Mouse (Mus musculus): ENCODE data around the gene Sept8.

Sept8 gene

DNA sequence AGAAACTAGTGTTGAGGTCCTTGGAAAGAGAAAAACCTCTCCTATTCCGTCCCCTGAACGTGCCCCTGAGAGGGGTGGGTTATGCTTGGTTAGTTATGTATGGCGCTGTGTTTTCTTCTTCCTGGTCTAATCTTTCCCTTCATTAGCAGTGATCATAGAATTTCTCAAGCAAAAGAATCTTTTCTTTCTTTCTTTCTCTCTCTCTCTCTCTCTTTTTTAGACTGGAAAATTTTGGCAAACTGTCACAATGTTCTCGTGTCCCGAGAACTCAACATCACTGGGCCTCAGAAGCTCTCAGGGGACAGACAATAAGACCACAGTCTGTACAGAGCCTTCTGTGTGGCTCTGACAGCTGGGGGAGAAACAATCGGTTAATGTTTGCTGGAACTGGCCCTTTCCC, 23.6 kb upstream of the Sept8 start:
- DNase-seq (ENCODE audit: low spot score): no peak

- no peak for DNase-seq (ENCODE audit: low spot score)
Measured at GRCm38 (mm10) chr11:53496946-53497345, 22.1 kb upstream of the Sept8 start.

GRCm38 (mm10) chr11:53500569-53500968, 18.5 kb upstream of the Sept8 start:
- no peak for DNase-seq (ENCODE audit: low spot score)

DNA sequence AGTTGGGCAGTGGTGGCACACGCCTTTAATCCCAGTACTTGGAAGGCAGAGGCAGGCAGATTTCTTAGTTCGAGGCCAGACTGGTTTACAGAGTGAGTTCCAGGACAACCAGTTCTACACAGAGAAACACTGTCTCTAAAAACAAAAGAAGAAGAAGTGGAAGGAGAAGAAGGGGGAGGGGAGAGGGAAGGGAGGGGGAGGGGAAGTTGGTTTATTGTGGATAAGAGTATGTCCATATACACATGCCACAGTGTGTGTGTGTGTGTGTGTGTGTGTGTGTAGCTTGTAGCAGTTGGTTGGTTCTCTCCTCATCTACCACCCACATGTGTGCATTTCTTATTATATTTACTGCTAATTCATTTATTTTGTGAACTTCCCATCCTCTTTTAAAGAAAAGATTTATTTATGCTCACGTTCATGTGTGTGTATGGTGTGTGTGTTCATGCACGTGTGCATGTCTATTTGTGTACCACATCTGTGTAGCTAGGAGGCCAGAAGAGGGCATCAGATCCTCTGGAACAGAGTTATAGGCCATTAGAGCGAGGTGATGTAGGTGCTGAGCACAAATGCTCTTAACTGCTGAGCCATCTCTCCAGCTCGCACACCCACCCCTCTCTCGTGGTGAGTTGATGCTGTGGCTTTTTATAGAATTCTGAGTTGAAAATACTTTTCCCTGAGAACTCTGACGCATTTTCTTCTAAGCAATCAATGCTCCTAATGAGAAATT, 16.9 kb upstream of the Sept8 start:
- DNase-seq (ENCODE audit: low spot score): no peak

DNA sequence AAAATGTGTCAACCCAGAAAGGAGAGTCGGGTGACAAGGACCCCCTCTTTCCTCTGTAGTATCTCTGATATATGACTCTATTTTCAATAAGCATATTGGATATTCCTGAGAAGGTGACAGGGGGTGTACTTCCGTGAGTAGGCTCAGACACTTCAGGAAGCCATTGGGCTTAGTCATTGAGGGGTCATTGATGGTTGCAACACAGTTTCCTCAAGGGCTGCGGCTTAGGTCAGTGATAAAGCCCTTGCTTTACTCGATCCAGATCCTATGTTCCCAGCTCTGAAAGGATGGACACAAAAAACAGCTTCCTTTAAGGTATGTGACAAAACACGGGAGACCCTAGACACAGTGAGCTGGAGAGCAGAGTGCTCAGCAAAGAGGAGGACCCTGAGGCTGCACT, 15.3 kb upstream of the Sept8 start:
- no peak for DNase-seq (ENCODE audit: low spot score)

DNA sequence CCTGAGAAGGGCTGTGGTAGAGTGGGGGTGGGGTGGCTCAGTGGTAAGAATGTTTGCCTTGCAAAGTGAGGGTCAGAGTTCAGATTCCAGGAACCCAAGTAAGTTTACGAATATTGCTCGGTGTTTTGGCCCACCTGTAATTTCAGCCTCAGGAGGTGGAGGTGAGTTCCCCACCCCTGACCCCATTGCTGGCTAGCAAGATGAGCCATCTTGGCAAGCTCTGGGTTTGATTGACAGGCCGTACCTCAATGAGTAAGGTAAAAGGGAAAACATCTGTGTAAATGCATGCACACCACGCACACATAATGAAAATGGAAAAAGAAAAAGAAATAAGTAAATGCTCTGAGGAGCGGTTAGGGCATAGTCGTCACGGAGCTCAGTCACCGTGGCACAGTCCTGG, 14.7 kb upstream of the Sept8 start:
- no peak for DNase-seq (ENCODE audit: low spot score)

- DNase-seq (ENCODE audit: low spot score): no peak
Measured at GRCm38 (mm10) chr11:53505026-53505663, 13.9 kb upstream of the Sept8 start.

DNA sequence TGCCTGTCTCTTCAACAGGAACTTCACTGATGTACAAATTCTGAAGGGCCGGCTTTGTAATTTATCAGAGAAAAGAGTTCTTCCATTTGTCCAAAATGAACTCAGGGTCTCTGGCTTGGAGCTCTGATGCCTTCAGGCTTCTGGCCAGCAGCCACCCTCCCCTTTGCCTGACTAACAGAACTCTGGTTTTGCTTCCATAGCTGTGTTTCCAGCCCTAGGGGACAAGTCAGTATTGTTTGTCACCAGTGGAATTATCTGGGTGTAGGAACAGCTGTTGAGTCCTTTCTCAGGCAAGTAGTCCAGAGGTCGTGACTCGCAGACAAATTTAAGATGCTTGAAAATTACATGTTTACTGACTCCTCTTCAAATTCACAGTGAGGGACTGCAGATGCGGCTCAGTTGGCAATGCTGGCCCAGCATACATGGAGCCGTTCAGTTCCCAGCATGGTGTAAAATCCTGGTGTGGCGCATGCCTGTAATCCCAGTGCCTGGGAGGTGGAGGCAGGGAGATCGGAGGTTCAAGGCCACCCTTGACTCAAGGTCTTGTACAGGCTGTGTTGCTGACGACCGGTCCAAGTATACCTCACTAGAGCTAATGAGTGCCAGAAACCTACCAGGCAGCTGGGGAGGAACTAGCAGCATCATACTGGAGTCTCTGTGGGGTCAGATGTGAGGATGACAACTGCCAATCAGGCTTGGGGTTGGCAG, 11.8 kb upstream of the Sept8 start:
- no peak for DNase-seq (ENCODE audit: low spot score)

DNA sequence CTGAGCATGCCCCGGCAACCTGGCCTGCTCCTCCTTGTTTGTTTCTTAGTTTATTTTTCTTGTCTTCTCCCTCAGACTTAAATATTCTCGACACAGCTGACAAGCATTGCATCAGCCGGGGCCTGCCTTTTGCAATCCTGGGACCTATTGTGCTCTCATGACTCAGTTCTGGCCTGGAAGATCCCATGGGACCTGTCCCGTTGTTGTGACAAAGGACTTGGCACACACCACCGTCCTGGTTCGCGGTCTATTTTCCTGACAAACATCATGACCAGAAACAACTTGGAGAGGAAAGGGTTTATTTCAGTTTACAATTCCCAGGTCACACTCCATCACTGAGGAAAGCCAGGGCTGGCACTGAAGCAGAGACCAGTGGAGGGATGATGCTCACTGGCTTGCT, 10.9 kb upstream of the Sept8 start:
- DNase-seq (ENCODE audit: low spot score): no peak

GRCm38 (mm10) chr11:53508591-53508990, 10.5 kb upstream of the Sept8 start:
- no peak for DNase-seq (ENCODE audit: low spot score)

DNA sequence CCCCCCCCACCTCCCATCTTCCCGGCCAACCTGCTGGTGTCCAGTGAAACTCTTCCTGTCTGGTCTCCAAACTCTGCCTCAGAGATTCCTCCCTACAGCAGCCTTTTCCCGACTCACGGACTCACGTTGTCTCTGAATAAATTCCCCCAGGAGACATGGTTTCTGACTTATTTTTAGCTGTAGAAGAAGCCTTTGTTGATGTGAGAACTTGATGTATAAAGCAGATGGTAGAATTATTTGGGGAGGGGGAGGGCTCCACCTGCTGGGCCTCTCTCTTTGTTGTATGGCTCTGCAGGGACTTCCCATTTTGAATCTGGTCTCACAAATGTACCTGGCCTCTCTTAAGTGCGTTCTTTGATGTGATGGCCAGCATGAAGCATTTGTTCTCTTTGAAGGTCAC, 8.7 kb upstream of the Sept8 start:
- DNase-seq (ENCODE audit: low spot score): no peak

DNA sequence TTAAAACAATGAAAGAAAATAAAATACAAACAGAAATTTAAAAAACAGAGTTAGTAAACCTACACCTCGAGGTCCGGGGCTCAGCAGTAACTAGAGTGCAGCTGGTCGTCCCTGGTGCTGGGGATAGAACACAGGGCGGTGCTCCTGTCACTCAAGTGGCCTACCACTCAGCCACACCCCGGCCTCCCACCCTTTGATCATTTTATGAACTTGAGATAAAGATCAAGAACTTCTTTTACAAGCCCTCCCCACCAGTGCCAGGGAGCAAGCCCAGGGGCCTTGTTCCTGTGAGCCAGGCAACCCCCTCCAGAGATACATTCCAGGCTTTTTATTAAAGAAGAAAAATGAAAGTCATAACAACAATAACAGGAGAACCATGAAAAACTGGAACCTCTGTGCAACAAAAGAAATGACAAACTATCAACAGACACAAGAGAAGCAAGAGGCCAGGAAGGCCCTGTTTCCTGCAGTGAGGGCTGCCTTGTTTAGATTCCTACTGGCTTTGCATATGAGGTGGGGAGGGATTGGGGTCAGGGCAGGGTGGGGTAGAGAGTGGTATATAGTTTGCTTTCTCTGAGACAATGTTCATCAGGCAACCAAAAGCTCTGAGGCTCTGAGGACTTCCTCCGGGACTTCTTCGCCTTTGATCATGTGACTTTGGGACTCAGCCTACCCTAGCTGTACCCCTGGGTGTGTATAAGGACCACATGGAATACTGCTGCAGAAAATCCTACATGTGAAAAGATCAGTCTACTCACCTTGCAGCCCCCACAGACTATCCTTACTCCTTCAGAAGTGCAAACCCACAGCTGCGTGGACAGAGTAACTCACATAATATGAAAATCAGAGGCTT, 2.1 kb upstream of the Sept8 start:
- no peak for DNase-seq (ENCODE audit: low spot score)

- no peak for DNase-seq (ENCODE audit: low spot score)
Measured at GRCm38 (mm10) chr11:53518759-53519158, 298 bp upstream of the Sept8 start.

DNA sequence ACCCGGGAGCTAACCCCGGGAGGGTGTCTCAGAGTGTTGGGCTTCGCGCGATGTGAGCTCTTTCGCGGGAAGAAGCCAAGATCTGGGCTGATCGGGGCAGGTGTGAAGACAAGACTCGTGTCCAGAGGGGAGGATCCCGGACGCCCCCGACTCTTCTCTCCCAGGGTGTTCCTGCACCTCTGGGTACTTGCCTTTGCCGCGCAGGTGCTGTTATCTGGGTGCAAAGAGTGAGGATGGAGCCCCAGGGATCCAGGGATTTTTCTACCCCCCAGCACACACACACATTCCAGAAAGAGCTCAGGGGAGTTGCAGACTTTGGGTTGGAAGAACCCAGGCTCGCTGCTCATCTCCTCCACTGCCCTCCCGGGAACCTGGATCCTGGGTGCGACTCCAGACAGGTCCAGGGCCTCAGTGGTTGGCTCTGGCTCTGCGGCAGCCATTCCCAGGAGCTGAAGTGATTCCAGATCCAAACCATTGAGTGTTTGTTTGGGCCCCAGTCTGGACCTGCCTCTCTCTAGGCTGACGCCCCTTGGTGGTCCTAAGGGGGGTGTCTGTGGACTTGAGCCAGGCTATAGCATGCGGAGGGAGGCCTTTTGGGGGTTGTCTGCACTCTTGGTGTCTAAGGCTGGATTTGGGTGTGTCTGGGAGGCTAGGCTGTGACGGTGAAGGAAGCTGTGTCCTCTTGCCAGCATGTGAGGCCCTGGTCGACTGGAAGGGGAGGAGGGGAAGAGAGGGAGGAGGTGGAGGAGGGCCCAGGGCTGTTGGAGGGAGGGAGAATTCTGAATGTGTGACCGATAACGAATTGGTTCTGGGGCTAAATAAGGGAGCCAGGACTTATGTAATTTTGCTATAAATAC, 1.3 kb downstream of the Sept8 start:
- peak; percentile 37 for DNase-seq (ENCODE audit: low spot score)

DNA sequence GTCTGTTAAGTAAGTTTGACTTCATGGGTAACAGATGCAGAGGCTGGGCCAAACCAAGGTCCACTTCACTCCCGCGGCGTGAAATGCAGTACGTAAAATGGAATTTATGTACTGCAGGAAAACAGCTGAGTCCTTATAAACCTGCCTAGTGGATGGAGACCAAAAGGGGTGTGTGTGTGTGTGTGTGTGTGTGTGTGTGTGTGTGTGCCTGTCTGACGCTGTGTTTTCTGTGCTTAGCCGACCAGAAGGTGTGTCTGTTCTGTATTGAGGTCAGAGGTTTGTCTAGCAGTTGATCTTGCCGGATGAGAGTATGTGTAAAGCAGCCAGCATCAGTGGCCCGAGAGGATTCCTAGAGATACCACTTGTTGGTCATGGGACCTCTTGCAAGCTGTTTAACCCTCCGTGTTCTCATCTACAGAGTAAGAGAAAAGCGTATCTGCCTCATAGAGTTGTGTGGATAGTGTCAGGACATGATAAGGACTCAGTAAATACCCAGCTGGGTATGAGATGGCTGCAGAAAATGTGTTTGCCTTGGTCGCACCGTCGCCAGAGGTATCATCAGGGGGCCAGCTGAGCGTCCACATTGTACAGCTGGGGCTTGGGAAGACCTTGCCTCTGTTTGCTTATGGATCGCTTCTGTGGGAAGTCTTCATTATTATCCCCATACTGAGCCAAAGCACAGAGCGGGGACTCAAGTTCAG, 2.2 kb downstream of the Sept8 start:
- DNase-seq (ENCODE audit: low spot score): no peak

- peak; percentile 66 for DNase-seq (ENCODE audit: low spot score)
Measured at GRCm38 (mm10) chr11:53521821-53522131, 2.7 kb downstream of the Sept8 start.

DNA sequence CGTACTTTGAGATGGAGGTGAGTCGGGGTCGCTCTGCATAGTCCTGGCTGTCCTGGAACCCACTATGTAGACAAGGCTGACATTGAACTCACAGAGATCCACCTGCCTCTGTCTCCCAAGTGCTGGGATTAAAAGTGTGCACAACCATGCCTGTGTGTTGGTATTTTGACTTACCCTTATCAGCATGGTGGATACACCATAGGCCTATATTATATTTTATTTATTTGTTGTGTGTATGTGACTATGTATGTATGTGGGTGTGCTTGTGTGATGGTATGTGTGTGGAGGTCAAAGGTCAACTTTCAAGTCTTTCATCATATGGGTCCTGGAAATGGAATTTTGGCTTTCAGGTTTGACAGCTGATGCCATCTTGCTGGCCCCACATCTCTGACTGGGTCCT, 3.3 kb downstream of the Sept8 start:
- no peak for DNase-seq (ENCODE audit: low spot score)

- no peak for DNase-seq (ENCODE audit: low spot score)
Measured at GRCm38 (mm10) chr11:53522930-53523329, 3.9 kb downstream of the Sept8 start.

GRCm38 (mm10) chr11:53523545-53524405, 4.7 kb downstream of the Sept8 start:
- DNase-seq (ENCODE audit: low spot score): no peak

- DNase-seq (ENCODE audit: low spot score): no peak
Measured at GRCm38 (mm10) chr11:53524905-53525304, 5.8 kb downstream of the Sept8 start.

Measured in ovary, adult 18-20 months (tissue).